Mouse (Mus musculus): ENCODE results near the gene Hsf2bp.

DNA sequence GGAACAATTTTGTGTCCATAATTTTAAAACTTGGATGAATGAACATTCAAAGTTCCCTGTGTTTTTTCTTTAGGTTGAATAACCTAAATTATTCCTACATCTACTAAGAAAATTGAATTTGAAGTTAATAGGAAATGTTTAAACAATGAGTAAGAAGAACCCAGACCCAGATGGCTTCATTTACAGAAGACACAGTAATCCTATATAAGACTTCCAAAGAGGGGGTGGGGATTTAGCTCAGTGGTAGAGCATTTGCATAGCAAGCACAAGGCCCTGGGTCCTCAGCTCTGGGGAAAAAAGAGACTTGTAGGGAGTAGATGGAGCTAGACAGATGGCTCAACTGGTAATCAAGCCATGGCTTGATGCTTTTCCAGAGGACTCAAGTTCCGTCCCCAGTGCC is 87.1 kb downstream of the Hsf2bp start:
- TF ChIP-seq CTCF (IDR thresholded peaks at IDR 0.05; ENCODE audit: low read depth) (no peak), EP300 (IDR thresholded peaks at IDR 0.05; ENCODE audit: low read depth) (no peak)

Measured in liver, embryonic 14.5 days (tissue).